Mouse (Mus musculus) neutrophil, adult 65 days (primary cell): ENCODE data around the gene Olfr1508. TPM values are rescaled to one million over a fixed set of nuclear protein-coding genes. Genes with fewer than 3 reads are reported as not detected.

Source experiments
- total RNA-seq: library from RNA; stranded (reverse); gene quantifications from 2 replicates; pipeline ENCODE4 v1.2.4, GENCODE M21; 2023

Gene Olfr1508
- not detected in 2 replicates for total RNA-seq

GRCm38 (mm10) chr14:52467395-52467794, at the start of gene Olfr1508:
Gene Olfr1508, minus strand, starts transcription at chr14:52467495.

GRCm38 (mm10) chr14:52495516-52495915, 28.2 kb upstream of the Olfr1508 start, which contains the start of gene Olfr1507:
Gene Olfr1507, minus strand, starts transcription at chr14:52495749.

GRCm38 (mm10) chr14:52442690-52443089, 24.6 kb downstream of the Olfr1508 start, which contains the start of gene Olfr1509:
Gene Olfr1509, plus strand, starts transcription at chr14:52442990.

DNA sequence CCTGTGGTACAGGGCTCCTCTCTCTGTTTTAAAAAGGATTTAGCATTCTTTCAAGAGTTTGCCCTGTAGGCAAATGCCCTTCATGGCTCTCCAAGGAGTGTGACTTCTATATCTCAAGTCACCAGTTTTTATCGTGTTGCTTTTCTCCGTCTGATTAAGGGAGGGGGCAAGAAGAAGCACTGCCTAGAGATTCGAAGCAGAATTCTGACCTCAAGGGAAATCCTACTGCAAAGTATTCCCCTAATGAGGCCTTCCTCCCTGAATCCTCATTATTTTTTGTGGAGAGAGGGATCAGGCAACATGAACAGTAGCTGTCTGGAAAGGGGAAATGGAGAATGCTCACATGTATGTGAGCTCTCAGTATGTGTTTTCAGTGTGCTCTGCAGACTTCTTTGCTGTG, 53.0 kb downstream of the Olfr1508 start, which contains the start of gene Olfr1510:
Olfr1510 (minus strand) TSS at position 101 of the 400 bp plus-strand sequence.

Other genes starting within 250 kb of the Olfr1508 start
- gene Chd8, start 209.7 kb downstream of the Olfr1508 start, total RNA-seq: 114 and 132 TPM in 2 replicates
- 144 and 159 TPM in 2 replicates for gene Tox4, start 188.3 kb downstream of the Olfr1508 start, total RNA-seq
- 4.1 and 6.4 TPM in 2 replicates for gene Rab2b, start 187.9 kb downstream of the Olfr1508 start, total RNA-seq
- 15.2 and 18.1 TPM in 2 replicates for gene Mettl3, start 162.4 kb downstream of the Olfr1508 start, total RNA-seq
- 0.54 TPM in 2 replicates for gene Sall2, start 138.7 kb downstream of the Olfr1508 start, total RNA-seq
- gene Olfr1513, start 111.1 kb downstream of the Olfr1508 start, total RNA-seq: not detected in 2 replicates
- not detected in 2 replicates for gene Olfr1512, start 88.3 kb downstream of the Olfr1508 start, total RNA-seq
- not detected in 2 replicates for gene Olfr1511, start 70.1 kb downstream of the Olfr1508 start, total RNA-seq
- not detected in 2 replicates for gene Olfr1510, start 53.1 kb downstream of the Olfr1508 start, total RNA-seq
- gene Olfr1509, start 24.5 kb downstream of the Olfr1508 start, total RNA-seq: not detected in 2 replicates
- not detected in 2 replicates for gene Olfr1507, start 28.3 kb upstream of the Olfr1508 start, total RNA-seq